Mouse (Mus musculus): ENCODE measurements at regions not wholly inside any gene's neighbourhood (a gene's known extent, or its start where the extent isn't known, plus 50 kb on each side); places are given as distances from the start of the nearest gene placed in this dataset.
A peak's percentile ranks its signal among the peaks of the same experiment; 100 is the strongest.

- Histone ChIP-seq H3K4me1 (0 out of 2 replicates have a peak, but pooled peaks cover 3% of the 10 kb centered on the region), H3K9me3 (replicated peaks) (no peaks in the 10 kb centered on the region), H3K27ac (no peak overlapping the region), H3K9ac (no peak overlapping the region), H3K4me3 (no peak overlapping the region), H3K27me3 (replicated peaks) (no peaks in the 10 kb centered on the region), H3K36me3 (no peaks in the 10 kb centered on the region), H3K4me2 (no peak overlapping the region)
- WGBS (ENCODE audit: insufficient replicate concordance), result 34% methylated on average over 2 of the region's 2 CpGs
- no peak for ATAC-seq
Observed at GRCm38 (mm10) chr12:16210111-16210510, 393.4 kb upstream of the Trib2 start.

GRCm38 (mm10) chr12:16204941-16205340 is 388.2 kb upstream of the Trib2 start:
- H3K4me3 ChIP-seq, result no peak overlapping the region
- H3K9me3 ChIP-seq (replicated peaks), result no peaks in the 10 kb centered on the region
- no peak for ATAC-seq
- H3K4me2 ChIP-seq, result no peak overlapping the region
- no peak overlapping the region for H3K27ac ChIP-seq
- H3K9ac ChIP-seq, result no peak overlapping the region
- no peaks in the 10 kb centered on the region for H3K4me1 ChIP-seq
- WGBS (ENCODE audit: insufficient replicate concordance), result 65% methylated on average over 4 of the region's 4 CpGs
- no peaks in the 10 kb centered on the region for H3K27me3 ChIP-seq (replicated peaks)
- no peaks in the 10 kb centered on the region for H3K36me3 ChIP-seq

GRCm38 (mm10) chr12:16196917-16197316 is 380.2 kb upstream of the Trib2 start:
- 78% methylated on average over 2 of the region's 2 CpGs for WGBS (ENCODE audit: insufficient replicate concordance)
- Histone ChIP-seq H3K4me3 (no peak overlapping the region), H3K36me3 (no peaks in the 10 kb centered on the region), H3K27me3 (replicated peaks) (no peaks in the 10 kb centered on the region), H3K9me3 (replicated peaks) (no peaks in the 10 kb centered on the region), H3K4me2 (no peak overlapping the region), H3K27ac (no peak overlapping the region), H3K9ac (no peak overlapping the region), H3K4me1 (no peaks in the 10 kb centered on the region)
- no peak for ATAC-seq

- Histone ChIP-seq H3K4me1 (no peaks in the 10 kb centered on the region), H3K27ac (no peak overlapping the region), H3K27me3 (replicated peaks) (no peaks in the 10 kb centered on the region; the same call in 1 of the 2 replicates), H3K9ac (no peak overlapping the region), H3K4me2 (no peak overlapping the region), H3K4me3 (no peak overlapping the region), H3K9me3 (replicated peaks) (no peaks in the 10 kb centered on the region), H3K36me3 (no peaks in the 10 kb centered on the region)
- WGBS (ENCODE audit: insufficient replicate concordance), result 54% methylated on average over 3 of the region's 3 CpGs
- ATAC-seq, result no peak
Observed at GRCm38 (mm10) chr12:16191803-16192389, 375.2 kb upstream of the Trib2 start.

GRCm38 (mm10) chr12:16190706-16191105 is 374.0 kb upstream of the Trib2 start:
- no peak overlapping the region for H3K9ac ChIP-seq
- ATAC-seq, result no peak
- H3K27ac ChIP-seq, result no peak overlapping the region
- H3K27me3 ChIP-seq (replicated peaks), result no peaks in the 10 kb centered on the region; the same call in 1 of the 2 replicates
- H3K36me3 ChIP-seq, result no peaks in the 10 kb centered on the region
- peaks cover 8% of the 10 kb centered on the region for H3K4me1 ChIP-seq
- no peak overlapping the region for H3K4me2 ChIP-seq
- no peak overlapping the region for H3K4me3 ChIP-seq
- H3K9me3 ChIP-seq (replicated peaks), result no peaks in the 10 kb centered on the region
- WGBS (ENCODE audit: insufficient replicate concordance), result 62% methylated on average over 3 of the region's 3 CpGs

- Histone ChIP-seq H3K27me3 (replicated peaks) (no peaks in the 10 kb centered on the region; the same call in 1 of the 2 replicates), H3K4me1 (peaks cover 19% of the 10 kb centered on the region), H3K27ac (no peak overlapping the region), H3K4me3 (no peak overlapping the region), H3K4me2 (no peak overlapping the region), H3K9me3 (replicated peaks) (no peaks in the 10 kb centered on the region), H3K36me3 (no peaks in the 10 kb centered on the region), H3K9ac (no peak overlapping the region)
- no peak for ATAC-seq
Observed at GRCm38 (mm10) chr12:16189441-16189840, 372.7 kb upstream of the Trib2 start.

GRCm38 (mm10) chr12:16185976-16186515 is 369.3 kb upstream of the Trib2 start:
- H3K4me2 ChIP-seq, result peak overlapping the region; percentile 46
- ATAC-seq, result no peak
- no peak overlapping the region for H3K4me3 ChIP-seq
- no peaks in the 10 kb centered on the region for H3K36me3 ChIP-seq
- no peaks in the 10 kb centered on the region; the same call in 1 of the 2 replicates for H3K27me3 ChIP-seq (replicated peaks)
- H3K4me1 ChIP-seq, result peaks cover 19% of the 10 kb centered on the region
- H3K9ac ChIP-seq, result no peak overlapping the region
- 27% methylated on average over 12 of the region's 12 CpGs for WGBS (ENCODE audit: insufficient replicate concordance)
- H3K9me3 ChIP-seq (replicated peaks), result no peaks in the 10 kb centered on the region
- no peak overlapping the region for H3K27ac ChIP-seq

GRCm38 (mm10) chr12:16185431-16185923 is 368.8 kb upstream of the Trib2 start:
- Histone ChIP-seq H3K4me1 (peaks cover 19% of the 10 kb centered on the region), H3K4me2 (peak overlapping the region; percentile 46), H3K27me3 (replicated peaks) (no peaks in the 10 kb centered on the region), H3K9ac (no peak overlapping the region), H3K36me3 (no peaks in the 10 kb centered on the region), H3K27ac (no peak overlapping the region), H3K9me3 (replicated peaks) (no peaks in the 10 kb centered on the region), H3K4me3 (no peak overlapping the region; the same call in 1 of the 2 replicates)
- ATAC-seq, result peak; percentile 77
- WGBS (ENCODE audit: insufficient replicate concordance), result 7% methylated on average over 14 of the region's 14 CpGs

- H3K4me3 ChIP-seq, result no peak overlapping the region
Observed at GRCm38 (mm10) chr12:16183055-16183454, 366.3 kb upstream of the Trib2 start.

GRCm38 (mm10) chr12:16181599-16181998 is 364.9 kb upstream of the Trib2 start:
- 75% methylated on average over 5 of the region's 5 CpGs for WGBS (ENCODE audit: insufficient replicate concordance)
- ATAC-seq, result no peak
- H3K9ac ChIP-seq, result no peak overlapping the region

More at GRCm38 (mm10) chr12:16183055-16183454, 366.3 kb upstream of the Trib2 start:
- 22% methylated on average over 4 of the region's 4 CpGs for WGBS (ENCODE audit: insufficient replicate concordance)
- Histone ChIP-seq H3K27ac (no peak overlapping the region), H3K4me1 (peaks cover 19% of the 10 kb centered on the region), H3K9ac (no peak overlapping the region), H3K4me2 (no peak overlapping the region), H3K27me3 (replicated peaks) (no peaks in the 10 kb centered on the region), H3K9me3 (replicated peaks) (no peaks in the 10 kb centered on the region), H3K36me3 (no peaks in the 10 kb centered on the region)
- no peak for ATAC-seq

GRCm38 (mm10) chr12:16179897-16180296 is 363.2 kb upstream of the Trib2 start:
- Histone ChIP-seq H3K9ac (no peak overlapping the region), H3K9me3 (replicated peaks) (no peaks in the 10 kb centered on the region), H3K27ac (no peak overlapping the region), H3K4me3 (no peak overlapping the region), H3K4me2 (no peak overlapping the region), H3K27me3 (replicated peaks) (no peaks in the 10 kb centered on the region), H3K36me3 (no peaks in the 10 kb centered on the region), H3K4me1 (peaks cover 3% of the 10 kb centered on the region; the same call in 1 of the 2 replicates)
- no peak for ATAC-seq
- 67% methylated on average over 2 of the region's 2 CpGs for WGBS (ENCODE audit: insufficient replicate concordance)

More at GRCm38 (mm10) chr12:16181599-16181998, 364.9 kb upstream of the Trib2 start:
- peaks cover 19% of the 10 kb centered on the region for H3K4me1 ChIP-seq
- H3K36me3 ChIP-seq, result no peaks in the 10 kb centered on the region
- H3K4me2 ChIP-seq, result no peak overlapping the region
- H3K4me3 ChIP-seq, result no peak overlapping the region
- no peaks in the 10 kb centered on the region for H3K27me3 ChIP-seq (replicated peaks)
- no peaks in the 10 kb centered on the region for H3K9me3 ChIP-seq (replicated peaks)
- H3K27ac ChIP-seq, result no peak overlapping the region

- 80% methylated on average over 1 of the region's 1 CpGs for WGBS (ENCODE audit: insufficient replicate concordance)
- Histone ChIP-seq H3K9ac (no peak overlapping the region), H3K27me3 (replicated peaks) (no peaks in the 10 kb centered on the region), H3K27ac (no peak overlapping the region), H3K9me3 (replicated peaks) (no peaks in the 10 kb centered on the region), H3K4me3 (no peak overlapping the region), H3K4me2 (no peak overlapping the region), H3K4me1 (no peaks in the 10 kb centered on the region), H3K36me3 (no peaks in the 10 kb centered on the region)
- no peak for ATAC-seq
Observed at GRCm38 (mm10) chr12:16176326-16176725, 359.6 kb upstream of the Trib2 start.
